Mouse (Mus musculus): ENCODE measurements around the gene Eif2b2. TPM values are rescaled to one million over a fixed set of nuclear protein-coding genes. Genes with fewer than 3 reads are reported as not detected.
A peak's percentile ranks its signal among the peaks of the same experiment; 100 is the strongest.

Eif2b2 gene
- polyA plus RNA-seq, 1 experiment from 2014 or later, result 121 TPM

DNA sequence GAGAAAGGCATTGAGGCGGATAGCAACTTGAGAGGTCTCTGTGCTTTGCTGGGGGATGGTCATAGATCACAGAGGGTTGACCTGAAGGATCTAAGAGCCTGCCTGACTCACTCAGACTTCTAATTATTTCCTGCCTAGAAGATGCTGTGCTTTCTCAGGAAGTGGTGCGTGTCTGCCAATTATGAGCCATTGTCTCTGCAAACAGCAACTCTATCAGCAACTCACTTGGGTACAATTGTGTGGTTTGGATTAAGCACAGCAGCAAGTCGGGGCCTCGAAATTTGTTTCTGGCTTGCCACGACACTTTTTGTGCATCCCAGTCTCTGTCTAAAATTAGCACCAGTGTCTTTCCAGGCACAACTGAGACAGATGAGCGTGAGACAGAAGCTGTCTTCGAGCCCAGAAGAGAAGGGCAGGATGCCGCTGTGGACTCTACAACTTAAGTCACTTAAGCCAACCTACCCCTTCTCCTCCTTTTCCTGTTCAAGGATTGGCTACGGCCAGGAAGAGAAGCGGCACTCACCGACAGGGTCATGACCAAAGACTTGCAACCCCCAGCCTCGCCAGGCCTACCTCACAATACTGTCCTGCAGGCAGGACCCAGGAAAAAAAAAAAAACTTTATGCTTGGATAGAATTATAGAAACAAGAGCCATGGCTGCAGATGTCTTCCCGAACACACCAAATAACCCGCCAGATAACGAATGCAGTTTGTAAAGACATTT is 8.8 kb downstream of the Eif2b2 start:
- no peak overlapping the region for H3K4me3 ChIP-seq
- WGBS, result 82% methylated on average over 15 of the region's 15 CpGs
- H3K27ac ChIP-seq (replicated peaks), result no peak overlapping the region
- peaks cover 46% of the 10 kb centered on the region for H3K36me3 ChIP-seq
- H3K27me3 ChIP-seq (ENCODE audit: low read depth, poor library complexity, severe bottlenecking), result no peaks in the 10 kb centered on the region
- DNase-seq (ENCODE audit: low spot score), result no peak
- H3K4me1 ChIP-seq, result no peaks in the 10 kb centered on the region
- no peaks in the 10 kb centered on the region for H3K9me3 ChIP-seq (replicated peaks)

DNA sequence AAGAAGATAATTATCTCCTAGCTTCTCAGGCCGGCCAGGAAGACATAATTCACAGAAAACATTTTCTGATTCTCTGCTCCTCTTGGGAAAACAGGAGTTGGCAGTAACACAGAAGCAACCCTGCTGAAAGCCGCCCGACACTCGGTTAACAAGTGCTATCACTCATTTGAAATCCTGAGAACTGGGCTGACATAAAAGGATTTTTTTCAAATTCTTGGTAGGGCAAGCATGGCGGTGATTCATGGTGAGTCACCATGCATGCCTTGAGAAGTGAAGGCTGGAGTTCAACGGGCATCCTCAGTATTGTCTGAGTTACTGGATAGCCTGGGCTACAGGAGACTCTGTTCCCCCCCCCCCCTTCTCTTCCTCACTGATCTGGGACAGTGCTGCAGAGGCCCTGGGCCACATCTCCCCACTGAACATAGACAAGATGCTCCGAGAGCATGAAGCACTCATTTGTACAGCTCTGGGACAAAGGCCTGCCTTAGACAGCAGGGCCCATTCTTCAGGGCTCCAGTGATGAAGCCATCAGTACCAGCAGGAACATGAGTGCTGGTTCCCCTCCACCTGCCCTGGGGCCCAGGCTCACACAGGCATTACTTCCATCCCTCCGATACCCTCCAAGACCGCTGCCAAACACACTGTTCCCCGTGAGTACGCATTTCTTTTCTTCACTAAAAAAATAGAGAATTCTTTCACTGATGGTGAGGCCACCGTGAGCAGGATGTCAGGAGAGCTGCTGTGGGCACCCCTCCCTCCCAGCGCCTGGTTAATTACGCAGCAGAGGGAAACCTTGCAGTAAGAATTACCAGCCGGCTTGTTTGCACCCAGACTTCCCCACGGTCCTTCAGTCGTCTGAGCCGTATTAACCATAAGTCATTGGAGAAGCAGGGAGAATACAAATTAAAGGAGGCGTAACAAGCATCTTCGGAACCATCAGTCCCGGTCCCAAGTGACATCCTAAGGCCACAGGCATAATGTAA is 14.4 kb downstream of the Eif2b2 start:
- Histone ChIP-seq H3K27ac (replicated peaks) (no peak overlapping the region), H3K9me3 (replicated peaks) (no peaks in the 10 kb centered on the region), H3K4me3 (no peak overlapping the region), H3K4me1 (no peaks in the 10 kb centered on the region), H3K36me3 (peaks cover 2% of the 10 kb centered on the region; the same call in 1 of the 2 replicates), H3K27me3 (ENCODE audit: low read depth, poor library complexity, severe bottlenecking) (no peaks in the 10 kb centered on the region)
- DNase-seq (ENCODE audit: low spot score), result no peak
- WGBS, result 88% methylated on average over 21 of the region's 21 CpGs

DNA sequence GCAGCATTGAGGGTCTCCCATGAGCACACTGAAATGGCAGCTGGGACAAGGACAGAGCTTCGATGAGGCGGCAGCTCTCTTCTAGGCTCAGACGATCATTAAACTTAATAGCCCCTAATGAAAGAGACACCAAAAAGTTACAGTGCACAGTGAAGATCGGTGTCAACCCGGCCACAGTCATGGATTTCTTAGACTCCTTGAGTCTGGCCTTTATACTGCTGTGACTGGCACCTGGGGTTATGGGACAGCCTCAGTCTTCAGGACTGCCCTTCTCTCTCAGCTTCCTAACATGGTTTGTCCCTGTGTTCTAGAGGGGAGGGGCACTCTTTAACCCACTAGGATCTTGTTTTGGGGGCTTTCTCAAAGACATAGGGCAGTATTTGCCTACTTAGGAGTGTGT is 18.3 kb downstream of the Eif2b2 start:
- Histone ChIP-seq H3K27ac (replicated peaks) (no peak overlapping the region), H3K4me1 (no peaks in the 10 kb centered on the region), H3K9me3 (replicated peaks) (no peaks in the 10 kb centered on the region), H3K27me3 (ENCODE audit: low read depth, poor library complexity, severe bottlenecking) (no peaks in the 10 kb centered on the region), H3K36me3 (peaks cover 2% of the 10 kb centered on the region; the same call in 1 of the 2 replicates), H3K4me3 (no peak overlapping the region)
- 94% methylated on average over 5 of the region's 5 CpGs for WGBS
- DNase-seq (ENCODE audit: low spot score), result no peak

DNA sequence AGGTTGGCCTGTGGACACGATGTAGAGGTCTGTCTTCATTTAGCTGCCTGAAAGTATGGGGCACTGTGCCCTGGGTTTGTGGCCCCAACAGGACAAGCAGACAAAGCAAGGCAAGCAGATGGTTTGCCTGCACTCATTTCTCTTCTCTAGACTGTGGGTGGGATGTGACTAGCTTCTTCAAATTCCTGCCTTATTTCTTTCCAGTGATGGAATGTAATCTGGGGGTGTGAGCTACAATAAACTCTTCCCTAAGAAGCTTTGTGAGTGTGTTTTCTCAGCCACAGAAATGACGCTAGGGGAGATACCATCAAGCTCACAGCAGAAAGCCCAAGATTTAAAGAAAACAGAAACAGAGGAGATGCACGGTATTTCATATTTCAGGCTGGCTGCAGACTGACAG is 32.8 kb downstream of the Eif2b2 start:
- Histone ChIP-seq H3K27ac (replicated peaks) (no peak overlapping the region), H3K4me3 (no peak overlapping the region), H3K4me1 (0 out of 2 replicates have a peak, but pooled peaks cover 4% of the 10 kb centered on the region), H3K36me3 (peaks cover 12% of the 10 kb centered on the region; the same call in 1 of the 2 replicates), H3K9me3 (replicated peaks) (no peaks in the 10 kb centered on the region; the same call in 1 of the 2 replicates), H3K27me3 (ENCODE audit: low read depth, poor library complexity, severe bottlenecking) (no peaks in the 10 kb centered on the region)
- 88% methylated on average over 3 of the region's 3 CpGs for WGBS
- DNase-seq (ENCODE audit: low spot score), result no peak

DNA sequence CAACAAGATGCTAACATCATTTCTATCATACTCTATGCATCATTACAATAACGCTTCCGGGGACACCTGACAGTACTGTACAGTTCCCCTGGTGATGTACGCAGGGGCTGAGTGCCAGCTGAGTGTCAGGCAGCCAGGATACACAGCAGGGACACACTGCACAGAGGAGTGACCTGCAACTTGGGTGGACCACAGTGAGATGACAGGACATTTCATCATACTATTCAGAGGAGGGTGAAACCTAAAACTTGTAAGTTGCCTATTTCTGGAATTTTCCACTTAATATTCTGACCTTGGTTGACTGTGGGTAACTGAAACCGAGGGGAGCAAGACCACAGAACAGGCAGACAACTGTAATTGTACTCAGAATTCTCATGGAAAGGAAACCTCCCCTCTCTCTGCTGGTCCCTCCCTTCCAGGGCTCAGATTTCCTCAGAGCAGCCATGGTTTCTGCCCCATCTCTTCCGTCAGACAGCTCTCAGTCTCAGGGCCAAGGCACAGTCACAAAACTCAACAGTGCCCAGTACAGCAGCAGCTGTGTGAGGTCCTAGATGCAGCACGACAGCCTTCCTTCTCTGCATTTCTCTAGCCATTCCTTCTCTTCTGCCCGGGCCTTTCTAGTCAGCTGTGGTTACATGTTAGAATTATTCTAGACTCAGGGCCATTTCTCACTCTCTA is 36.9 kb downstream of the Eif2b2 start:
- Histone ChIP-seq H3K36me3 (0 out of 2 replicates have a peak, but pooled peaks cover 3% of the 10 kb centered on the region), H3K4me1 (no peaks in the 10 kb centered on the region), H3K9me3 (replicated peaks) (no peaks in the 10 kb centered on the region), H3K27ac (replicated peaks) (no peak overlapping the region), H3K27me3 (ENCODE audit: low read depth, poor library complexity, severe bottlenecking) (no peaks in the 10 kb centered on the region), H3K4me3 (no peak overlapping the region)
- DNase-seq (ENCODE audit: low spot score), result no peak
- 77% methylated on average over 7 of the region's 7 CpGs for WGBS

DNA sequence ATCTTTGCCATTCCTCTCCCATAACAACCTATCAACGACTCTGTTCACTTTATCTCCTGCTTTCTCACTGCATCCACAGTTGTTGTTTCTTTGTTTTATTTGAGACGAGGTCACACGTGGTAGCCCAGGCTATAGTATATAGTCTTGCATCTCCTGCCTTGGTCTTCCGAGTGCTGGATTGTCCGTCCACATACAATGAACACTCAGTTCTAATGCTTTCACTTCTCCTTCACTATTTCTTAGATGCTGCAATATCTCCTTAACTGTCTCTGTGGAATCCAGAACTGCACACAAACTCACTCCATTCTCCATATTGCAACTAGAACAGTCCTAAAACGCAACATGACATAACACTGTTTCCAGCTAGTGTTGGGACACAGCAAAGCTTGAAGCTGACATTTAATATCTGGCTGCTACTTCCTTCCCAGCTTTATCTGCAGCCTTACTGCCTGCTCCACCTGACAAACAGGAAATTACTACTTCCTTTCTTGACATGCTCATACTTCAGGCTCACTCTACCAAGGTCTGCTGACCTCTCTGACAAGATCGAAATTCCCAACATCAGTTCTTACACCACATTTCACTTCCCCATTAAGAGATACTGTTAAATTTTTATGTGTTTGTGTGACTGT is 37.8 kb downstream of the Eif2b2 start:
- Histone ChIP-seq H3K27ac (replicated peaks) (no peak overlapping the region), H3K4me1 (no peaks in the 10 kb centered on the region), H3K36me3 (0 out of 2 replicates have a peak, but pooled peaks cover 3% of the 10 kb centered on the region), H3K4me3 (no peak overlapping the region), H3K27me3 (ENCODE audit: low read depth, poor library complexity, severe bottlenecking) (no peaks in the 10 kb centered on the region), H3K9me3 (replicated peaks) (no peaks in the 10 kb centered on the region)
- 87% methylated on average over 7 of the region's 7 CpGs for WGBS
- no peak for DNase-seq (ENCODE audit: low spot score)

- H3K27ac ChIP-seq (replicated peaks), result no peak overlapping the region
- no peak for DNase-seq (ENCODE audit: low spot score)
- WGBS, result 71% methylated on average over 10 of the region's 10 CpGs
Measured at GRCm38 (mm10) chr12:85262489-85262888, 43.2 kb downstream of the Eif2b2 start.

DNA sequence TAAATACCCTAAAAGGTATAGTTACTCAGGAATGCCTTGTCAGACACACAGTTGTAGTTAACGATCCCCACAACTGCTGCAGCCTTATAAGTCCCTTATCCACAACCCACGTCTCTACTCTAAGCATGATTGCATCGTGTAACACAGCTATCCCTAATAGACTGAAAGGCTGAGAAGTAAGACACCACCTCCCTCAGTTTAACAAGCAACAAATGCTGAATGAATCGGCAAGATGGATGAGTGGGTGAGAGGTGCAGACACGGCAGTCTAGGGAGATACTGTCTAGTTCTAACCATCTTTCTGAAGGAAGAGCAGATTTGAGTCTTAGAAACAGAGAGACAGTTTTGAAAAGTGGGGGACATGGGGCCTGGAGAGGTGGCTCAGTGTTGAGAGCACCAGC is 43.9 kb downstream of the Eif2b2 start:
- Histone ChIP-seq H3K4me1 (no peaks in the 10 kb centered on the region), H3K27ac (replicated peaks) (no peak overlapping the region), H3K9me3 (replicated peaks) (no peaks in the 10 kb centered on the region; the same call in 1 of the 2 replicates), H3K4me3 (no peak overlapping the region), H3K27me3 (ENCODE audit: low read depth, poor library complexity, severe bottlenecking) (no peaks in the 10 kb centered on the region), H3K36me3 (peaks cover 9% of the 10 kb centered on the region; the same call in 1 of the 2 replicates)
- no peak for DNase-seq (ENCODE audit: low spot score)
- 89% methylated on average over 5 of the region's 5 CpGs for WGBS

More at GRCm38 (mm10) chr12:85262489-85262888, 43.2 kb downstream of the Eif2b2 start:
- 0 out of 2 replicates have a peak, but pooled peaks cover 6% of the 10 kb centered on the region for H3K36me3 ChIP-seq
- H3K4me1 ChIP-seq, result no peaks in the 10 kb centered on the region
- no peaks in the 10 kb centered on the region for H3K9me3 ChIP-seq (replicated peaks)
- H3K4me3 ChIP-seq, result no peak overlapping the region
- no peaks in the 10 kb centered on the region for H3K27me3 ChIP-seq (ENCODE audit: low read depth, poor library complexity, severe bottlenecking)

DNA sequence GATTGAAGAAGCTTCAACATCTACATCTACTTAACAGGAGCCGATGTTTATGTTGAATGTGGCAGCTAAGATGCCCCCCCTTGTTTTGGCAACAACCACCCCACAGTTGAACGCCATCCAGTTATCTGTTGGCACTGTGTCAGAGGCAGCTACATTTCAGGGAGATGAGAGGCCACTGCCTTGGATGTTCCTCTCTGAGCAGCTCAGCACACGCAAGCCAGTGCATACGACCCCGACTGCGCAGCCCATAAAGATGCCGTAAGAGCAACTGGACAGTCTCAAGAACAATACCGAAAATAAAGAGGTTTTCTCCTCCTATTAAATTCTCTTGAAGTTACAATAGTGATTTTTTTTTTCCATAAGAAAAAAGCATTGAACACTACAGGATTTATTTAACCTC is 45.2 kb downstream of the Eif2b2 start:
- Histone ChIP-seq H3K4me1 (no peaks in the 10 kb centered on the region), H3K9me3 (replicated peaks) (no peaks in the 10 kb centered on the region; the same call in 1 of the 2 replicates), H3K27me3 (ENCODE audit: low read depth, poor library complexity, severe bottlenecking) (no peaks in the 10 kb centered on the region), H3K4me3 (no peak overlapping the region), H3K27ac (replicated peaks) (no peak overlapping the region), H3K36me3 (peaks cover 17% of the 10 kb centered on the region; the same call in 1 of the 2 replicates)
- no peak for DNase-seq (ENCODE audit: low spot score)
- WGBS, result 94% methylated on average over 8 of the region's 8 CpGs

DNA sequence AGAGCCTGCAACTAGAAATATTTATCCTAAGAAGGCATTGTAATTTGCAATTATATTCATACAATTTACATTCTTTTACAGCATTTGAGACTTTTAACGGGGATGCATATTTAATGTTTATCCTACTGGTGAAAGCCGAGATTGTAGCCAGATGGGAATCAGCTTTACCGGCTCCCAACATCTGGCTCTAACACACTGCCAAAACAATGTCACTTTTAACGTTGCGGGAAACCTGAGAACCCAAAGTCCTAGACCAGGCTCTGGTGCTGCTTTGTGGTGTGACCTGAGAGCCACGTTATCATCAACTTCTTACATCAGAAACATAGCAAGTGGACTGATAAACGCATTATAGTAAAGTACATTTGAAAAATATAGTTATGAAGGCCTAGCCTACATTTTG is 45.7 kb downstream of the Eif2b2 start:
- WGBS, result 71% methylated on average over 7 of the region's 7 CpGs
- no peak for DNase-seq (ENCODE audit: low spot score)
- H3K4me1 ChIP-seq, result peaks cover 2% of the 10 kb centered on the region
- no peak overlapping the region for H3K27ac ChIP-seq (replicated peaks)
- H3K4me3 ChIP-seq, result no peak overlapping the region
- H3K27me3 ChIP-seq (ENCODE audit: low read depth, poor library complexity, severe bottlenecking), result no peaks in the 10 kb centered on the region
- H3K36me3 ChIP-seq, result peaks cover 17% of the 10 kb centered on the region; the same call in 1 of the 2 replicates
- no peaks in the 10 kb centered on the region; the same call in 1 of the 2 replicates for H3K9me3 ChIP-seq (replicated peaks)

GRCm38 (mm10) chr12:85266248-85266647 is 47.0 kb downstream of the Eif2b2 start:
- H3K36me3 ChIP-seq, result peaks cover 15% of the 10 kb centered on the region; the same call in 1 of the 2 replicates
- no peak overlapping the region for H3K4me3 ChIP-seq
- no peaks in the 10 kb centered on the region for H3K27me3 ChIP-seq (ENCODE audit: low read depth, poor library complexity, severe bottlenecking)
- H3K4me1 ChIP-seq, result peaks cover 11% of the 10 kb centered on the region
- DNase-seq (ENCODE audit: low spot score), result no peak
- WGBS, result 95% methylated on average over 3 of the region's 3 CpGs
- no peak overlapping the region for H3K27ac ChIP-seq (replicated peaks)
- H3K9me3 ChIP-seq (replicated peaks), result no peaks in the 10 kb centered on the region; the same call in 1 of the 2 replicates

GRCm38 (mm10) chr12:85269821-85270220 is 50.5 kb downstream of the Eif2b2 start:
- peak overlapping the region; percentile 67 for H3K4me3 ChIP-seq
- DNase-seq (ENCODE audit: low spot score), result no peak
- WGBS, result 63% methylated on average over 3 of the region's 3 CpGs
- peaks cover 11% of the 10 kb centered on the region for H3K4me1 ChIP-seq
- peak overlapping the region; percentile 92 for H3K27ac ChIP-seq (replicated peaks)
- H3K9me3 ChIP-seq (replicated peaks), result no peaks in the 10 kb centered on the region; the same call in 1 of the 2 replicates
- H3K36me3 ChIP-seq, result peaks cover 24% of the 10 kb centered on the region
- no peaks in the 10 kb centered on the region for H3K27me3 ChIP-seq (ENCODE audit: low read depth, poor library complexity, severe bottlenecking)
